ENCODE assay signal across 11 mouse cellular contexts in genomic region chr5:103343869-103344268, GRCm38 (mm10).
DNase-seq lines count a peak whose midpoint lies in the region; ATAC-seq and TF ChIP-seq lines count a peak whose summit lies in the region.
"Had no signal": no experiment of that assay in that cellular context is flagged by ENCODE, and none has a peak within 500 bp of the region (broad histone marks: within the 10 kb centered on the region; RNA-seq: fewer than 3 reads in every experiment).

No protein-coding gene starts in this region.

- H3K27me3 ChIP-seq in kidney, postnatal 0 days (ENCODE audit: insufficient read depth, low read length) = no peaks in the 10 kb centered on the region
- peaks cover 15% of the 10 kb centered on the region for H3K27me3 ChIP-seq in neural tube, embryonic 11.5 days (ENCODE audit: control insufficient read depth, insufficient read depth, low read length)

- DNase-seq in CD4-positive, CD25-positive, alpha-beta regulatory T cell, adult 2 months (ENCODE audit: low read depth, low spot score) = peak; percentile 50
- peak; percentile 63 for DNase-seq in kidney, postnatal 0 days (ENCODE audit: low spot score)
- DNase-seq in kidney, adult 11 months = no peak
- DNase-seq in neural tube, embryonic 11.5 days (ENCODE audit: low spot score) = peak; percentile 37
- no peak for DNase-seq in neural tube, embryonic 10.5 days (ENCODE audit: extremely low spot score, low spot score)
- DNase-seq in yolk sac, embryonic 10.5 days (ENCODE audit: low spot score) = no peak
- DNase-seq: thymus, postnatal 4 days had no signal

- no peaks in the 10 kb centered on the region for H3K9me3 ChIP-seq in kidney, postnatal 0 days (replicated peaks; ENCODE audit: low read length)
- H3K9me3 ChIP-seq in neural tube, embryonic 11.5 days (ENCODE audit: control insufficient read depth, low read length) = no peaks in the 10 kb centered on the region

- no peaks in the 10 kb centered on the region for H3K36me3 ChIP-seq in kidney, postnatal 0 days (ENCODE audit: insufficient read depth, low read length)
- H3K36me3 ChIP-seq in neural tube, embryonic 11.5 days (ENCODE audit: control insufficient read depth, insufficient read depth, low read length) = no peaks in the 10 kb centered on the region
- H3K36me3 ChIP-seq: forebrain, embryonic 12.5 days; midbrain, embryonic 13.5 days had no signal

- H3K9ac ChIP-seq in kidney, postnatal 0 days (ENCODE audit: low read depth, low read length) = no peak overlapping the region
- no peak overlapping the region for H3K9ac ChIP-seq in neural tube, embryonic 11.5 days (ENCODE audit: low read length)
- H3K9ac ChIP-seq: forebrain, embryonic 12.5 days; midbrain, embryonic 13.5 days had no signal

- peak; percentile 88 for TF ChIP-seq CTCF in kidney, postnatal 0 days (IDR thresholded peaks at IDR 0.05; ENCODE audit: low read depth)

- no peak overlapping the region for H3K4me2 ChIP-seq in kidney, postnatal 0 days (ENCODE audit: low read length)
- H3K4me2 ChIP-seq in neural tube, embryonic 11.5 days (ENCODE audit: low read depth) = no peak overlapping the region
- H3K4me2 ChIP-seq: forebrain, embryonic 12.5 days; midbrain, embryonic 13.5 days had no signal

- H3K27ac ChIP-seq in kidney, postnatal 0 days = no peak overlapping the region
- H3K27ac ChIP-seq in neural tube, embryonic 11.5 days (ENCODE audit: low read depth, low read length) = no peak overlapping the region
- H3K27ac ChIP-seq: forebrain, embryonic 12.5 days; midbrain, embryonic 13.5 days had no signal

- 13% methylated on average over 2 of the region's 2 CpGs for WGBS in kidney, postnatal 0 days
- 47% methylated on average over 2 of the region's 2 CpGs for WGBS in neural tube, embryonic 11.5 days

- H3K4me1 ChIP-seq in kidney, postnatal 0 days (replicated peaks; ENCODE audit: insufficient read depth, low read length) = no peaks in the 10 kb centered on the region
- H3K4me1 ChIP-seq in neural tube, embryonic 11.5 days (ENCODE audit: control insufficient read depth, insufficient read depth, low read length) = 0 out of 2 replicates have a peak, but pooled peaks cover 6% of the 10 kb centered on the region

- ATAC-seq in CD4-positive, CD25-positive, alpha-beta regulatory T cell, adult 4 months = no peak
- ATAC-seq in kidney, postnatal 0 days (replicated peaks; ENCODE audit: low FRiP score, low read depth) = no peak
- no peak for ATAC-seq in neural tube, embryonic 11.5 days (ENCODE audit: insufficient read depth, low FRiP score, low TSS enrichment)
- no peak for ATAC-seq in frontal cortex, adult (ENCODE audit: low TSS enrichment)
- ATAC-seq: midbrain, embryonic 13.5 days had no signal

- H3K4me3 ChIP-seq in kidney, postnatal 0 days (replicated peaks; ENCODE audit: low read depth, low read length) = no peak overlapping the region
- H3K4me3 ChIP-seq in neural tube, embryonic 11.5 days (ENCODE audit: low read depth, low read length) = no peak overlapping the region
- H3K4me3 ChIP-seq: forebrain, embryonic 12.5 days; midbrain, embryonic 13.5 days had no signal

Comparison
In these comparisons a context has a peak if more than half of its experiments do, and no peak if none do; other contexts are left out.
1. DNase-seq: peak in CD4-positive, CD25-positive, alpha-beta regulatory T cell, adult 2 months (single experiment), kidney, postnatal 0 days (single experiment) and neural tube, embryonic 11.5 days (single experiment); none in kidney, adult 11 months (single experiment), neural tube, embryonic 10.5 days (single experiment) and yolk sac, embryonic 10.5 days (single experiment).